Mouse (Mus musculus): ENCODE data around the gene Padi2. TPM values are rescaled to one million over a fixed set of nuclear protein-coding genes. Genes with fewer than 3 reads are reported as not detected.

Gene Padi2
- total and polyA plus RNA-seq, 2 experiments from 2014 or later, result 3.3 to 7.1 TPM

DNA sequence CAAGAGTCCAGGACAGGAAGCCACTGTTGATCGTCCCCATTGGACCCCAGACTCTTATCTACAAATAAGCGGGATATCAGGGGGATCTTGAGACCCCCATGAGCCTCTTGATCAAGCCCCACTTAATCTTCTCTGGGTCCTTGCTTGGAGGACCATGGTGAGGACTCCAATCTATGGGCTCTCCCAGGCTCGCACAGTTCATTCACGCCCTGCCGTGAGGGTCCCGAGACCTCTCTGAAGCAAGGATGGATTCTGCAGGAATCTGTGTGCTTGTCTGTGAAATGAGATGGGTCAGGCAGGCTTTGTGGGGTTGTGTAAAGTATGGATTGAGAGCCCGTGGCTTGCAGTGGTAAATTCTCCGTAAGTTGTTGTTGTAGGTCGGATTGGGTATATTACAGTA, 5.3 kb downstream of the Padi2 start:
- ATAC-seq (ENCODE audit: low FRiP score), result no peak
- H3K27ac ChIP-seq (ENCODE audit: low read depth, low read length), result no peak overlapping the region
- H3K4me2 ChIP-seq (ENCODE audit: low read depth, low read length, poor library complexity, severe bottlenecking), result no peak overlapping the region
- no peak overlapping the region for H3K9ac ChIP-seq (replicated peaks; ENCODE audit: low read length, poor library complexity, severe bottlenecking)
- TF ChIP-seq CTCF (IDR thresholded peaks at IDR 0.05), result no peak
- 93% methylated on average over 9 of the region's 9 CpGs for WGBS
- no peaks in the 10 kb centered on the region for H3K4me1 ChIP-seq (ENCODE audit: insufficient read depth, low read length)
- peaks cover 3% of the 10 kb centered on the region; the same call in 1 of the 2 replicates for H3K27me3 ChIP-seq (ENCODE audit: insufficient read depth, low read length)
- no peak overlapping the region for H3K4me3 ChIP-seq (ENCODE audit: low read depth, low read length)
- no peaks in the 10 kb centered on the region for H3K9me3 ChIP-seq (ENCODE audit: low read length)
- H3K36me3 ChIP-seq (ENCODE audit: insufficient read depth, low read length), result no peaks in the 10 kb centered on the region
- DNase-seq (ENCODE audit: low spot score), result no peak

DNA sequence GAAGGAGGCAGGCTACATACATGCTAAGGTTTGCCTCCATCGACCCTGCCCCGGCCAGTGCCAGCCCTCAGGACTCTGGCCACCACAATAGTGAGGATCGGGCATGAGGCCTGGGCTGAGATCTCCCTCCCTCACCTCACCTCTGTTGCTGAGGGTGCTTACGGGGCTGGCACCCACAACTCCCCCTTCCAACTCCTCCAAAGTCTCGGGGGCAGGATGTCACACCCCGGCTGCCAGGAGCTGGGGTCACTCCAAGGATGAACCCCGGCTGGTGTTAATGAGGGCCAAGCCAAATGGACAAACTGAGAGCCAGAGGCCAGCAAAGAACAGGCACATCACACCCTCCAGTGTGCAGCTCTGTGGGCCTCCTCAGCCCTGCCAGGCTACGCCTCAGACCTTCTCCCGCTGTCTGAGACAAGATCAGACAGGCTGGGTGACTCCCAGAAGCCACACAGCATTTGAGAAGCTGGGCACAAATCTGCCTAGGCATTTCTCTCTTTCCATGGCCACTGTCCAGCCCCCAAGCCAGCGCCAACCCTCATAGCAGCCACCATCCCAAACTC, 6.2 kb downstream of the Padi2 start:
- ATAC-seq (ENCODE audit: low FRiP score) (no peak), DNase-seq (ENCODE audit: low spot score) (no peak)
- Histone ChIP-seq H3K27ac (ENCODE audit: low read depth, low read length) (no peak overlapping the region), H3K4me1 (ENCODE audit: insufficient read depth, low read length) (no peaks in the 10 kb centered on the region), H3K9ac (replicated peaks; ENCODE audit: low read length, poor library complexity, severe bottlenecking) (no peak overlapping the region), H3K36me3 (ENCODE audit: insufficient read depth, low read length) (no peaks in the 10 kb centered on the region), H3K27me3 (ENCODE audit: insufficient read depth, low read length) (peaks cover 2% of the 10 kb centered on the region; the same call in 1 of the 2 replicates), H3K4me3 (ENCODE audit: low read depth, low read length) (no peak overlapping the region), H3K9me3 (ENCODE audit: low read length) (no peaks in the 10 kb centered on the region), H3K4me2 (ENCODE audit: low read depth, low read length, poor library complexity, severe bottlenecking) (no peak overlapping the region)
- 91% methylated on average over 10 of the region's 10 CpGs for WGBS
- no peak for TF ChIP-seq CTCF (IDR thresholded peaks at IDR 0.05)

DNA sequence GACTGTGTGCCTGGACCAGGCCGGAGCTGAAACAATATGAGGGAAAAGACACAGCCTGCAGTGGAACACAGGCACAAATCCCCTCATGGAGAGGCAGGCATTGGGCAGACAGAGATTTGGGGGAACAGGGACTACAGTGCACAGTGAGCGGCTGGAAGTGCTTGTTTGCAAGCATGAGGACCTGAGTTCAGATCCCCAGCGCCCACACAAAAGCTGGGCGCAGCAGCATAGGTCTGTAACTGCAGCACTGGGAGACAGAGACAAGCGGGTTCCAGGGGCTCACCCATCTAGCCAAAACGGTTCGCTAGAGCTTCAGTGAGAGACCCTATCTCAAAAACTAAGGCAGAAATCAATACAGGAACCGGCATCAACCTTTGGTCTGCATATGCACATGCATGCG, 7.4 kb downstream of the Padi2 start:
- H3K27ac ChIP-seq (ENCODE audit: low read depth, low read length), result no peak overlapping the region
- no peaks in the 10 kb centered on the region for H3K27me3 ChIP-seq (ENCODE audit: insufficient read depth, low read length)
- H3K9ac ChIP-seq (replicated peaks; ENCODE audit: low read length, poor library complexity, severe bottlenecking), result no peak overlapping the region
- H3K4me2 ChIP-seq (ENCODE audit: low read depth, low read length, poor library complexity, severe bottlenecking), result no peak overlapping the region
- no peak for TF ChIP-seq CTCF (IDR thresholded peaks at IDR 0.05)
- no peaks in the 10 kb centered on the region for H3K36me3 ChIP-seq (ENCODE audit: insufficient read depth, low read length)
- H3K9me3 ChIP-seq (ENCODE audit: low read length), result no peaks in the 10 kb centered on the region
- H3K4me1 ChIP-seq (ENCODE audit: insufficient read depth, low read length), result no peaks in the 10 kb centered on the region
- 95% methylated on average over 9 of the region's 9 CpGs for WGBS
- no peak for DNase-seq (ENCODE audit: low spot score)
- H3K4me3 ChIP-seq (ENCODE audit: low read depth, low read length), result no peak overlapping the region
- no peak for ATAC-seq (ENCODE audit: low FRiP score)

DNA sequence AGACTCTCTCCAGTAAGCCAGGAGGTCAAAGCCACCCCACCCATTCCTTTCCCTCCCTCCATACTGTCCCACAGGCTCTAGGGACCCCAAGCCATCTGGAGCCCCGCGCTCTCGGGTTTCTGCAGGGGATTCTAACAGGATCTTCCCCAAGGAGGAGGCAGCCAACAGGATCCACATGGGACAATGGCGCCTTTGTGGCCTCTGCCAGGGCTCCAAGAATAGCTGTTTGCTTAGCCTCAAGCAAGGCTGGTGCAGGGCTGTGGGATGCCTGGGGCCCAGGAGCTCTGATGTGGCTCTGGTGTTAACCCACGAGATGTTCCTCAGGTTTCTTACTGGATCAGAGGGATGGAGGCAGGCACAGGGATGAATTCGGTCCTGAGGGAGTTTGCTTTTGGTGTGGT, 8.6 kb downstream of the Padi2 start:
- H3K4me2 ChIP-seq (ENCODE audit: low read depth, low read length, poor library complexity, severe bottlenecking), result no peak overlapping the region
- H3K4me1 ChIP-seq (ENCODE audit: insufficient read depth, low read length), result no peaks in the 10 kb centered on the region
- H3K27ac ChIP-seq (ENCODE audit: low read depth, low read length), result no peak overlapping the region
- DNase-seq (ENCODE audit: low spot score), result peak; percentile 64
- no peak for TF ChIP-seq CTCF (IDR thresholded peaks at IDR 0.05)
- no peak overlapping the region for H3K9ac ChIP-seq (replicated peaks; ENCODE audit: low read length, poor library complexity, severe bottlenecking)
- WGBS, result 35% methylated on average over 6 of the region's 6 CpGs
- no peaks in the 10 kb centered on the region for H3K9me3 ChIP-seq (ENCODE audit: low read length)
- ATAC-seq (ENCODE audit: low FRiP score), result peak; percentile 56; the same call in 1 of the 2 replicates
- H3K36me3 ChIP-seq (ENCODE audit: insufficient read depth, low read length), result no peaks in the 10 kb centered on the region
- no peak overlapping the region for H3K4me3 ChIP-seq (ENCODE audit: low read depth, low read length)
- no peaks in the 10 kb centered on the region for H3K27me3 ChIP-seq (ENCODE audit: insufficient read depth, low read length)

DNA sequence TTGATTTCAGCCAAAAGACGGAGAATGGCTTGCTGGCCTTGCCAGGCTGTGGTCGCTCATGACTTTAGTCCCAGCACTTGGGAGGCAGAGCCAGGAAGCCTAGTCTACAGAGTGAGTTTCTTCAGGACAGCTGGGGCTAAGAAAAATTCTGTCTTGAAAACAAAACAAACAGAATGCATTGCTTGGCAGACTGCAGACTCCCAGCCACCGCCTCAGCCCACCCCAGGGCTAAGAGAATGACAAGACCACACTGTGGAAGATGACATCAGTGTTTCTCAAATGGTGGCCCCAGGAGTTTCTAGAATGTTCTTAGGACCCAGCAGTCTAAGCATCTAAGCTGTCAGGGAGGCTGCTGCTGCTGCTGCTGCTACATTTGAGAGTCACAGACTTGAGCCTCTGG, 9.1 kb downstream of the Padi2 start:
- H3K9ac ChIP-seq (replicated peaks; ENCODE audit: low read length, poor library complexity, severe bottlenecking), result no peak overlapping the region
- H3K4me1 ChIP-seq (ENCODE audit: insufficient read depth, low read length), result no peaks in the 10 kb centered on the region
- WGBS, result 81% methylated on average over 3 of the region's 3 CpGs
- no peak for DNase-seq (ENCODE audit: low spot score)
- H3K36me3 ChIP-seq (ENCODE audit: insufficient read depth, low read length), result no peaks in the 10 kb centered on the region
- no peaks in the 10 kb centered on the region for H3K9me3 ChIP-seq (ENCODE audit: low read length)
- H3K27ac ChIP-seq (ENCODE audit: low read depth, low read length), result no peak overlapping the region
- no peak overlapping the region for H3K4me3 ChIP-seq (ENCODE audit: low read depth, low read length)
- TF ChIP-seq CTCF (IDR thresholded peaks at IDR 0.05), result no peak
- H3K4me2 ChIP-seq (ENCODE audit: low read depth, low read length, poor library complexity, severe bottlenecking), result no peak overlapping the region
- ATAC-seq (ENCODE audit: low FRiP score), result no peak
- no peaks in the 10 kb centered on the region for H3K27me3 ChIP-seq (ENCODE audit: insufficient read depth, low read length)

DNA sequence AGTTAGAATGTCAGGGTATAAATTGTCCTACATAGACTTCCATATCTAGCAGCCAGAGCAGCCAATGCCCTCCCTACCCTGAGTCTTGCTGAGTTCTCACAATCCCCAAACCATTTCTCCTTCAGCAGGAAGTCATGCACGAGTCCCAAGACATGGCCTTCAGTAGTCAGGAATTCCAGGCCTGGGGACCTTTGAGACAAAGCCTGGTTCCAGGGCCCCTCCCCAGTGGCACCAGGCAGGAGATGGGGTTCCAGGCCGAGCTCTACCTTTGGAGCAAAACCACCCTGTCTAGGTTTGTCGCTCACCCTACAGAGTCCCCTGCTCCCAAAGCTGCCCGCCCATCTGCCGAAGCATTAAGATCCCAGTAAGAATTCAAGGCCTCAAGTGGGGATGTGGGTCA, 10.2 kb downstream of the Padi2 start:
- 93% methylated on average over 5 of the region's 5 CpGs for WGBS
- Histone ChIP-seq H3K36me3 (ENCODE audit: insufficient read depth, low read length) (no peaks in the 10 kb centered on the region), H3K4me2 (ENCODE audit: low read depth, low read length, poor library complexity, severe bottlenecking) (no peak overlapping the region), H3K9me3 (ENCODE audit: low read length) (no peaks in the 10 kb centered on the region), H3K4me3 (ENCODE audit: low read depth, low read length) (no peak overlapping the region), H3K27ac (ENCODE audit: low read depth, low read length) (no peak overlapping the region), H3K27me3 (ENCODE audit: insufficient read depth, low read length) (no peaks in the 10 kb centered on the region), H3K4me1 (ENCODE audit: insufficient read depth, low read length) (no peaks in the 10 kb centered on the region), H3K9ac (replicated peaks; ENCODE audit: low read length, poor library complexity, severe bottlenecking) (no peak overlapping the region)
- TF ChIP-seq CTCF (IDR thresholded peaks at IDR 0.05), result no peak
- ATAC-seq (ENCODE audit: low FRiP score) (no peak), DNase-seq (ENCODE audit: low spot score) (no peak)

Measured in midbrain, postnatal 0 days (tissue).